Mouse (Mus musculus) heart, postnatal 0 days (tissue): ENCODE data around the gene Dspp.

Experiments
- CTCF ChIP-seq: IDR thresholded peaks from 2 replicates; pipeline ENCODE4 v1.5.1; 2016; ENCODE audit warnings: antibody characterized with exemption, control low read depth, low read depth
- EP300 ChIP-seq: IDR thresholded peaks from 2 replicates; pipeline ENCODE4 v1.6.1; 2016; ENCODE audit warnings: antibody characterized with exemption, low read depth

- TF ChIP-seq CTCF (no peak), EP300 (no peak)
These were observed 16.8 kb downstream of the Dspp start for GRCm38 (mm10) chr5:104187281-104187680.
